Mouse (Mus musculus): ENCODE data around the gene Galnt7.

DNA sequence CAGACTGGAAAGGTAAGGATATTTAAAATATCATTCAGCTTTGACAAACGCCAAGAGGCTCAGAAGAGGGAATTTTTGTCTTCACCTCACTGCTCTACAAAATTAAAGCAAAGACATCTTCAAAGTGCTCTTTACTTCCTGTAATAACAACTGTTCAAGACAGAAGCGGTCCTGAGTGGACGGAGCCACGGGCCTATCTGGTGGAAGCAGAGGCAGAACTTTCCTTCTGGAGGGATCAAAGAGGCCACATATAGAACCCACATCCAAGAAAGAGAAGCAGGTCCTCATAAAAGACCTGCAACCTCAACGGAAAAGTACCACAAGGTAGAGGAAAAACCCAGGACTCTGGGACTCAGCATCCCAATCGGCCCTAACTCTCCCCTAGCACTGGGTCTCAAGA, 2.6 kb downstream of the Galnt7 start:
- no peak for TF ChIP-seq CTCF (IDR thresholded peaks at IDR 0.05; ENCODE audit: low read depth)
- TF ChIP-seq EP300 (IDR thresholded peaks at IDR 0.05; ENCODE audit: low read depth), result no peak
